9 mouse cellular contexts compared by ENCODE assay signal in the genomic region with DNA sequence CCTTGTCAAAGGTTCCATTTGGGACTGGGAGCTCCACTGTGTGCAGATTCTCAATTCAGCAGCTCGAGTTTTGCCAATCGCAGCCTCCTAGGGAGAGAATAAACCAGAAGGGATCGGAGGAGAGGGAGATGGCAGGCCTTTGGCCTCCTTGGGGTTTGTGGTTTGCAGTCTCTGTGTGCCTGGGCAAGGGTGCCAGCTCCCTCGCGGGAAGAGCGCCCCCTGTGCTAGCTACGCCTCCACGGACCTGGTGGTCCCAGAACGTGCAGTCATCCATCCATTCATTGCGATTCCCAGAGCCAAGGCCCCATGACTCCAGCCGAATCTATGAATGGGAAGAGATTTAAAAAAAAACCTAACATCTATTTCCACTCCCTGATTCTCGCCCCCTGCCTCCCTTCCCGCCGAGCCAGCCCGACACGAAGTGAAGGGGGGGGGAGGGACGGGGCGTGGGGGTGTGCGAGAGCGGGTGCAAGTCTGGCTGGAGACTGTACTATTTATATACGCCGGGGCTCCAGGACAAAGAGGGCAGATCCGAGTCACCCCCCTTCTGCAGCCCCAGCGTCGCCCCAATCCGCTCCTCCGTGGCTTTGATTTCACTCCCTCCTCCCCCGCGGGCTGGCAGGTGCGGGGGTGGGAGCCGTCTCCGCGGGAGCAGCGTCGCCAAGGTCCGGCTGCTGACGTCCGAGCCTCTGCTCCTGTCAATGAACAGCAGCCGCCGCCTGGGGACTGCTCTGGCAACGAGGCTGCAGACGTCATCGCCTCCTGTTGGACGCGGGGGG. TPM values are rescaled to one million over a fixed set of nuclear protein-coding genes. Genes with fewer than 3 reads are reported as not detected.
DNase-seq lines count a peak whose midpoint lies in the region; ATAC-seq and TF ChIP-seq lines count a peak whose summit lies in the region.
"Had no signal": no experiment of that assay in that cellular context is flagged by ENCODE, and none has a peak within 500 bp of the region (broad histone marks: within the 10 kb centered on the region; RNA-seq: fewer than 3 reads in every experiment).

No protein-coding gene starts in this region.

- peak overlapping the region; percentile 64 for H3K9ac ChIP-seq in forebrain, embryonic 11.5 days (ENCODE audit: low read length)
- H3K9ac ChIP-seq in heart, embryonic 14.5 days (ENCODE audit: low read length), result peak overlapping the region; percentile 65
- H3K9ac ChIP-seq in liver, embryonic 13.5 days, result no peak overlapping the region
- peak overlapping the region; percentile 75 for H3K9ac ChIP-seq in neural tube, embryonic 14.5 days (replicated peaks; ENCODE audit: low read depth, low read length)

- H3K27me3 ChIP-seq in forebrain, embryonic 11.5 days (ENCODE audit: control insufficient read depth, insufficient read depth, low read length), result peaks cover 23% of the 10 kb centered on the region
- peaks cover 26% of the 10 kb centered on the region for H3K27me3 ChIP-seq in heart, embryonic 14.5 days (ENCODE audit: control insufficient read depth, insufficient read depth, low read length)
- peaks cover 68% of the 10 kb centered on the region for H3K27me3 ChIP-seq in liver, embryonic 13.5 days
- 0 out of 2 replicates have a peak, but pooled peaks cover 9% of the 10 kb centered on the region for H3K27me3 ChIP-seq in neural tube, embryonic 14.5 days (ENCODE audit: control insufficient read depth, insufficient read depth, low read length)

- H3K9me3 ChIP-seq in forebrain, embryonic 11.5 days (ENCODE audit: control insufficient read depth, low read length), result no peaks in the 10 kb centered on the region
- no peaks in the 10 kb centered on the region for H3K9me3 ChIP-seq in heart, embryonic 14.5 days (ENCODE audit: control insufficient read depth, low read length)
- no peaks in the 10 kb centered on the region for H3K9me3 ChIP-seq in liver, embryonic 13.5 days (replicated peaks)
- H3K9me3 ChIP-seq in neural tube, embryonic 14.5 days (ENCODE audit: control insufficient read depth, low read length), result no peaks in the 10 kb centered on the region

- H3K4me2 ChIP-seq in forebrain, embryonic 11.5 days (ENCODE audit: low read depth, low read length, severe bottlenecking), result peak overlapping the region; percentile 87
- peak overlapping the region; percentile 81 for H3K4me2 ChIP-seq in heart, embryonic 14.5 days (ENCODE audit: low read length)
- peak overlapping the region; percentile 55 for H3K4me2 ChIP-seq in liver, embryonic 13.5 days
- peak overlapping the region; percentile 94 for H3K4me2 ChIP-seq in neural tube, embryonic 14.5 days (ENCODE audit: low read depth, low read length)

- peak; percentile 24; the same call in 1 of the 2 replicates for TF ChIP-seq POLR2A in brain, embryonic 14.5 days (IDR thresholded peaks at IDR 0.05; ENCODE audit: borderline replicate concordance, extremely low read depth, insufficient read depth, insufficient read length, poor library complexity, severe bottlenecking)

- ATAC-seq in forebrain, embryonic 11.5 days (replicated peaks; ENCODE audit: low FRiP score), result peak; percentile 83
- peak; percentile 82 for ATAC-seq in heart, embryonic 14.5 days (ENCODE audit: insufficient number of reproducible peaks, insufficient read depth, low FRiP score, low read depth)
- ATAC-seq in liver, embryonic 13.5 days (ENCODE audit: low read depth), result no peak
- ATAC-seq in neural tube, embryonic 14.5 days (ENCODE audit: low read depth), result peak; percentile 93

- H3K27ac ChIP-seq in forebrain, embryonic 11.5 days (ENCODE audit: low read depth, low read length), result no peak overlapping the region
- 0 out of 4 replicates have a peak overlapping the region, but pooled peaks of 1 of the 2 experiments have one; percentile 33 for H3K27ac ChIP-seq in heart, embryonic 14.5 days (replicated peaks in 1 of 2; ENCODE audit: control insufficient read depth in 1 of 2, insufficient read depth in 1 of 2, low read depth in 2 of 2, low read length in 2 of 2)
- H3K27ac ChIP-seq in liver, embryonic 13.5 days, result no peak overlapping the region
- H3K27ac ChIP-seq in neural tube, embryonic 14.5 days (ENCODE audit: low read depth, low read length), result no peak overlapping the region

- DNase-seq in 3T3-L1 (ENCODE audit: low read depth, low spot score), result peak; percentile 64
- peak; percentile 94 for DNase-seq in brain, embryonic 14.5 days (ENCODE audit: low read depth)
- DNase-seq in forebrain, embryonic 11.5 days (ENCODE audit: low spot score), result peak; percentile 86
- DNase-seq in kidney, postnatal 14 days, result peak; percentile 90
- no peak for DNase-seq in liver, embryonic 13.5 days
- DNase-seq in urinary bladder, adult 18-20 months (ENCODE audit: low spot score in 2 of 2), result peak; percentile 23 to 50

- peak; percentile 58 for TF ChIP-seq CTCF in brain, embryonic 14.5 days (IDR thresholded peaks at IDR 0.05; ENCODE audit: borderline replicate concordance, extremely low read depth, insufficient read depth, insufficient read length)

- no peaks in the 10 kb centered on the region for H3K36me3 ChIP-seq in forebrain, embryonic 11.5 days (ENCODE audit: control insufficient read depth, insufficient read depth, low read length)
- H3K36me3 ChIP-seq in heart, embryonic 14.5 days (ENCODE audit: control insufficient read depth, insufficient read depth, low read length), result no peaks in the 10 kb centered on the region
- no peaks in the 10 kb centered on the region for H3K36me3 ChIP-seq in liver, embryonic 13.5 days
- H3K36me3 ChIP-seq in neural tube, embryonic 14.5 days (ENCODE audit: control insufficient read depth, insufficient read depth, low read length), result no peaks in the 10 kb centered on the region
- H3K36me3 ChIP-seq: G1E had no signal

- WGBS in forebrain, embryonic 11.5 days, result 2% methylated on average over 35 of the region's 45 CpGs
- WGBS in heart, embryonic 14.5 days, result 1% methylated on average over 43 of the region's 45 CpGs
- WGBS in liver, embryonic 13.5 days (ENCODE audit: insufficient replicate concordance), result 1% methylated on average over 45 of the region's 45 CpGs
- WGBS in neural tube, embryonic 14.5 days, result under 1% methylated on average over 40 of the region's 45 CpGs

- peaks cover 10% of the 10 kb centered on the region; the same call in 1 of the 2 replicates for H3K4me1 ChIP-seq in forebrain, embryonic 11.5 days (replicated peaks; ENCODE audit: control insufficient read depth, insufficient read depth, low read length)
- peaks cover 7 to 11% of the 10 kb centered on the region in 2 experiments for H3K4me1 ChIP-seq in heart, embryonic 14.5 days (ENCODE audit: control insufficient read depth in 2 of 2, insufficient read depth in 2 of 2, low read length in 2 of 2)
- H3K4me1 ChIP-seq in liver, embryonic 13.5 days (replicated peaks), result 0 out of 2 replicates have a peak, but pooled peaks cover 3% of the 10 kb centered on the region
- H3K4me1 ChIP-seq in neural tube, embryonic 14.5 days (ENCODE audit: control insufficient read depth, insufficient read depth, low read length), result peaks cover 22% of the 10 kb centered on the region

- peak overlapping the region; percentile 53 for H3K4me3 ChIP-seq in forebrain, embryonic 11.5 days (ENCODE audit: low read depth, low read length)
- peak overlapping the region; percentile 52 to 60 for H3K4me3 ChIP-seq in heart, embryonic 14.5 days (ENCODE audit: control insufficient read depth in 1 of 2, insufficient read depth in 1 of 2, low read depth in 1 of 2, low read length in 2 of 2)
- H3K4me3 ChIP-seq in liver, embryonic 13.5 days (replicated peaks), result peak overlapping the region; percentile 33
- H3K4me3 ChIP-seq in neural tube, embryonic 14.5 days (ENCODE audit: low read depth, low read length), result peak overlapping the region; percentile 56

RNA-seq across cellular contexts. Expression of a gene that starts 0.6 kb away (rescaled TPM):
- polyA plus RNA-seq in brain, embryonic 14.5 days (2012; rRNA removed), result 33.0 and 33.4 TPM in 2 replicates
- 7.8 and 9.0 TPM in 2 replicates for polyA plus RNA-seq in forebrain, embryonic 11.5 days (2014; fragmentation: Nextera tagmentation; extraction: Ambion mirVana)
- polyA plus RNA-seq in heart, embryonic 14.5 days (2014; fragmentation: Nextera tagmentation; extraction: Ambion mirVana), result 1.2 and 2.5 TPM in 2 replicates
- polyA plus RNA-seq in liver, embryonic 13.5 days (2015; fragmentation: Nextera tagmentation; extraction: Ambion mirVana), result 0.31 and 0.39 TPM in 2 replicates
- 16.2 and 17.0 TPM in 2 replicates for polyA plus RNA-seq in neural tube, embryonic 14.5 days (2014; fragmentation: Nextera tagmentation; extraction: Ambion mirVana)
- polyA plus RNA-seq: G1E had no signal

RNA-seq across cellular contexts. Expression of a gene that starts 42.2 kb away (rescaled TPM):
- polyA plus RNA-seq in brain, embryonic 14.5 days (2012; rRNA removed), result not detected in 2 replicates
- polyA plus RNA-seq in forebrain, embryonic 11.5 days (2014; fragmentation: Nextera tagmentation; extraction: Ambion mirVana), result not detected in 2 replicates
- polyA plus RNA-seq in heart, embryonic 14.5 days (2014; fragmentation: Nextera tagmentation; extraction: Ambion mirVana), result not detected in 2 replicates
- not detected in 2 replicates for polyA plus RNA-seq in liver, embryonic 13.5 days (2015; fragmentation: Nextera tagmentation; extraction: Ambion mirVana)
- polyA plus RNA-seq in neural tube, embryonic 14.5 days (2014; fragmentation: Nextera tagmentation; extraction: Ambion mirVana), result not detected in 2 replicates
- polyA plus RNA-seq: G1E had no signal
